Mouse (Mus musculus): ENCODE data around the gene Nudt3. TPM values are rescaled to one million over a fixed set of nuclear protein-coding genes. Genes with fewer than 3 reads are reported as not detected.

Gene Nudt3
- polyA plus RNA-seq, 1 experiment from 2014 or later = 196 TPM

GRCm38 (mm10) chr17:27596376-27597190 is 26.7 kb downstream of the Nudt3 start:
- CTCF ChIA-PET = interaction anchor here (1.0 kb wide), 1 partner anchor 20 kb away, joined by 3 read pairs; no protein-coding TSS in a partner anchor
- no peak for TF ChIP-seq CTCF (IDR thresholded peaks at IDR 0.05)
- ATAC-seq = no peak

GRCm38 (mm10) chr17:27595659-27596375 is 27.5 kb downstream of the Nudt3 start:
- DNase-seq (ENCODE audit: low read depth, low spot score) (no peak), ATAC-seq (no peak)
- H3K27me3 ChIP-seq = no peaks in the 10 kb centered on the region
- POLR2A ChIA-PET = no interaction called here
- in situ Hi-C loops (cut with MboI; ENCODE audit: low pct_unique_long_range_greater_than_20kb) = no loop called here
- CTCF ChIA-PET = interaction anchor here (1.0 kb wide), 1 partner anchor 19 kb away, joined by 3 read pairs; no protein-coding TSS in a partner anchor
- TF ChIP-seq CTCF (IDR thresholded peaks at IDR 0.05) = no peak

More at GRCm38 (mm10) chr17:27596376-27597190, 26.7 kb downstream of the Nudt3 start:
- in situ Hi-C loops (cut with MboI; ENCODE audit: low pct_unique_long_range_greater_than_20kb) = no loop called here
- DNase-seq (ENCODE audit: low read depth, low spot score) = no peak
- H3K27me3 ChIP-seq = no peaks in the 10 kb centered on the region
- POLR2A ChIA-PET = no interaction called here

GRCm38 (mm10) chr17:27592565-27592910 is 30.8 kb downstream of the Nudt3 start:
- in situ Hi-C loops (cut with MboI; ENCODE audit: low pct_unique_long_range_greater_than_20kb) = no loop called here
- POLR2A ChIA-PET = interaction anchor here (1.0 kb wide), 1 partner anchor 14 kb away, joined by 3 read pairs; no protein-coding TSS in a partner anchor

GRCm38 (mm10) chr17:27591826-27592564 is 31.3 kb downstream of the Nudt3 start:
- no peaks in the 10 kb centered on the region for H3K27me3 ChIP-seq
- DNase-seq (ENCODE audit: low read depth, low spot score) (no peak), ATAC-seq (no peak)
- ChIA-PET POLR2A (interaction anchor here (1.0 kb wide), 1 partner anchor 13 kb away, joined by 3 read pairs; no protein-coding TSS in a partner anchor), CTCF (interaction anchor here (1.1 kb wide), 1 partner anchor 15 kb away, joined by 3 read pairs; no protein-coding TSS in a partner anchor)
- in situ Hi-C loops (cut with MboI; ENCODE audit: low pct_unique_long_range_greater_than_20kb) = no loop called here
- TF ChIP-seq CTCF (IDR thresholded peaks at IDR 0.05) = no peak

More at GRCm38 (mm10) chr17:27592565-27592910, 30.8 kb downstream of the Nudt3 start:
- DNase-seq (ENCODE audit: low read depth, low spot score) (no peak), ATAC-seq (no peak)
- CTCF ChIA-PET = interaction anchor here (0.8 to 1.1 kb wide), 2 partner anchors 15 to 31 kb away, joined by 3 to 4 read pairs; partner anchors contain the start of gene Nudt3
- H3K27me3 ChIP-seq = no peaks in the 10 kb centered on the region
- no peak for TF ChIP-seq CTCF (IDR thresholded peaks at IDR 0.05)

GRCm38 (mm10) chr17:27588231-27588630 is 35.1 kb downstream of the Nudt3 start:
- ATAC-seq (no peak), DNase-seq (ENCODE audit: low read depth, low spot score) (no peak)
- no peaks in the 10 kb centered on the region for H3K27me3 ChIP-seq
- ChIA-PET CTCF (no interaction called here), POLR2A (no interaction called here)
- in situ Hi-C loops (cut with MboI; ENCODE audit: low pct_unique_long_range_greater_than_20kb) = no loop called here
- no peak for TF ChIP-seq CTCF (IDR thresholded peaks at IDR 0.05)

GRCm38 (mm10) chr17:27587252-27587651 is 36.0 kb downstream of the Nudt3 start:
- DNase-seq (ENCODE audit: low read depth, low spot score) (no peak), ATAC-seq (no peak)
- no peak for TF ChIP-seq CTCF (IDR thresholded peaks at IDR 0.05)
- H3K27me3 ChIP-seq = no peaks in the 10 kb centered on the region
- in situ Hi-C loops (cut with MboI; ENCODE audit: low pct_unique_long_range_greater_than_20kb) = no loop called here
- POLR2A ChIA-PET = no interaction called here
- CTCF ChIA-PET = no interaction called here

- DNase-seq (ENCODE audit: low read depth, low spot score) (no peak), ATAC-seq (no peak)
- no peaks in the 10 kb centered on the region for H3K27me3 ChIP-seq
- CTCF ChIA-PET = no interaction called here
- in situ Hi-C loops (cut with MboI; ENCODE audit: low pct_unique_long_range_greater_than_20kb) = no loop called here
- no peak for TF ChIP-seq CTCF (IDR thresholded peaks at IDR 0.05)
- POLR2A ChIA-PET = no interaction called here
These were observed 36.6 kb downstream of the Nudt3 start for GRCm38 (mm10) chr17:27586661-27587060.

- DNase-seq (ENCODE audit: low read depth, low spot score) (no peak), ATAC-seq (no peak)
- TF ChIP-seq CTCF (IDR thresholded peaks at IDR 0.05) = no peak
- ChIA-PET CTCF (no interaction called here), POLR2A (interaction anchor here (1.0 kb wide), 1 partner anchor 52 kb away, joined by 3 read pairs; the partner anchor contains the start of gene RPS10-NUDT3)
- no peaks in the 10 kb centered on the region for H3K27me3 ChIP-seq
- in situ Hi-C loops (cut with MboI; ENCODE audit: low pct_unique_long_range_greater_than_20kb) = no loop called here
These were observed 40.0 kb downstream of the Nudt3 start for GRCm38 (mm10) chr17:27583185-27583894.

GRCm38 (mm10) chr17:27580392-27581068 is 42.8 kb downstream of the Nudt3 start:
- ChIA-PET CTCF (no interaction called here), POLR2A (no interaction called here)
- in situ Hi-C loops (cut with MboI; ENCODE audit: low pct_unique_long_range_greater_than_20kb) = no loop called here
- no peaks in the 10 kb centered on the region for H3K27me3 ChIP-seq
- ATAC-seq (no peak), DNase-seq (ENCODE audit: low read depth, low spot score) (no peak)
- no peak for TF ChIP-seq CTCF (IDR thresholded peaks at IDR 0.05)
